Mouse (Mus musculus): ENCODE data around the gene Ache.

- TF ChIP-seq CTCF (IDR thresholded peaks at IDR 0.05; ENCODE audit: extremely low read depth, insufficient read length, insufficient replicate concordance, low read depth, low read length) (no peak), POLR2A (IDR thresholded peaks at IDR 0.05; ENCODE audit: low read depth, low read length) (no peak)
These were observed 9.8 kb downstream of the Ache start for GRCm38 (mm10) chr5:137297126-137297525.

All from small intestine, adult 2 months (tissue).